Mouse (Mus musculus): ENCODE measurements at regions not wholly inside any gene's neighbourhood (a gene's known extent, or its start where the extent isn't known, plus 50 kb on each side); places are given as distances from the start of the nearest gene placed in this dataset.

GRCm38 (mm10) chr5:46201639-46202456, 344.4 kb upstream of the Lcorl start:
- ATAC-seq = peak; percentile 76
- no peak overlapping the region for H3K9ac ChIP-seq (ENCODE audit: low read depth, low read length)
- no peaks in the 10 kb centered on the region for H3K4me1 ChIP-seq (ENCODE audit: control insufficient read depth, insufficient read depth, low read depth, low read length)
- H3K36me3 ChIP-seq (ENCODE audit: control insufficient read depth, insufficient read depth, low read length) = no peaks in the 10 kb centered on the region
- 29% methylated on average over 6 of the region's 6 CpGs for WGBS
- H3K4me2 ChIP-seq (ENCODE audit: low read length) = no peak overlapping the region
- no peak overlapping the region for H3K4me3 ChIP-seq (ENCODE audit: low read length)
- no peaks in the 10 kb centered on the region for H3K9me3 ChIP-seq (ENCODE audit: control insufficient read depth, low read length)
- no peaks in the 10 kb centered on the region for H3K27me3 ChIP-seq (replicated peaks; ENCODE audit: control insufficient read depth, insufficient read depth, low read length)
- H3K27ac ChIP-seq (ENCODE audit: low read depth, low read length) = no peak overlapping the region

GRCm38 (mm10) chr5:46186908-46187307, 329.5 kb upstream of the Lcorl start:
- H3K36me3 ChIP-seq (ENCODE audit: control insufficient read depth, insufficient read depth, low read length) = no peaks in the 10 kb centered on the region
- no peaks in the 10 kb centered on the region for H3K4me1 ChIP-seq (ENCODE audit: control insufficient read depth, insufficient read depth, low read depth, low read length)
- WGBS = 68% methylated on average over 2 of the region's 2 CpGs
- H3K9ac ChIP-seq (ENCODE audit: low read depth, low read length) = no peak overlapping the region
- H3K9me3 ChIP-seq (ENCODE audit: control insufficient read depth, low read length) = no peaks in the 10 kb centered on the region
- no peak for ATAC-seq
- no peak overlapping the region for H3K4me3 ChIP-seq (ENCODE audit: low read length)
- H3K27me3 ChIP-seq (replicated peaks; ENCODE audit: control insufficient read depth, insufficient read depth, low read length) = no peaks in the 10 kb centered on the region
- no peak overlapping the region for H3K27ac ChIP-seq (ENCODE audit: low read depth, low read length)
- H3K4me2 ChIP-seq (ENCODE audit: low read length) = no peak overlapping the region

- H3K27ac ChIP-seq (ENCODE audit: low read depth, low read length) = no peak overlapping the region
- 66% methylated on average over 2 of the region's 2 CpGs for WGBS
- H3K36me3 ChIP-seq (ENCODE audit: control insufficient read depth, insufficient read depth, low read length) = no peaks in the 10 kb centered on the region
- H3K9ac ChIP-seq (ENCODE audit: low read depth, low read length) = no peak overlapping the region
- no peaks in the 10 kb centered on the region for H3K27me3 ChIP-seq (replicated peaks; ENCODE audit: control insufficient read depth, insufficient read depth, low read length)
- no peak overlapping the region for H3K4me2 ChIP-seq (ENCODE audit: low read length)
- ATAC-seq = peak; percentile 34; the same call in 1 of the 2 replicates
- H3K9me3 ChIP-seq (ENCODE audit: control insufficient read depth, low read length) = no peaks in the 10 kb centered on the region
- no peaks in the 10 kb centered on the region for H3K4me1 ChIP-seq (ENCODE audit: control insufficient read depth, insufficient read depth, low read depth, low read length)
- H3K4me3 ChIP-seq (ENCODE audit: low read length) = no peak overlapping the region
Measured at GRCm38 (mm10) chr5:46182157-46182556, 324.7 kb upstream of the Lcorl start.

GRCm38 (mm10) chr5:46172315-46172714, 314.9 kb upstream of the Lcorl start:
- Histone ChIP-seq H3K4me3 (ENCODE audit: low read length) (no peak overlapping the region), H3K27me3 (replicated peaks; ENCODE audit: control insufficient read depth, insufficient read depth, low read length) (no peaks in the 10 kb centered on the region), H3K9ac (ENCODE audit: low read depth, low read length) (no peak overlapping the region), H3K27ac (ENCODE audit: low read depth, low read length) (no peak overlapping the region), H3K36me3 (ENCODE audit: control insufficient read depth, insufficient read depth, low read length) (no peaks in the 10 kb centered on the region), H3K9me3 (ENCODE audit: control insufficient read depth, low read length) (no peaks in the 10 kb centered on the region), H3K4me2 (ENCODE audit: low read length) (no peak overlapping the region), H3K4me1 (ENCODE audit: control insufficient read depth, insufficient read depth, low read depth, low read length) (no peaks in the 10 kb centered on the region)
- WGBS = 29% methylated on average over 3 of the region's 3 CpGs
- ATAC-seq = no peak

- Histone ChIP-seq H3K4me1 (ENCODE audit: control insufficient read depth, insufficient read depth, low read depth, low read length) (no peaks in the 10 kb centered on the region), H3K36me3 (ENCODE audit: control insufficient read depth, insufficient read depth, low read length) (no peaks in the 10 kb centered on the region), H3K27me3 (replicated peaks; ENCODE audit: control insufficient read depth, insufficient read depth, low read length) (no peaks in the 10 kb centered on the region), H3K4me3 (ENCODE audit: low read length) (no peak overlapping the region), H3K4me2 (ENCODE audit: low read length) (no peak overlapping the region), H3K9me3 (ENCODE audit: control insufficient read depth, low read length) (no peaks in the 10 kb centered on the region), H3K27ac (ENCODE audit: low read depth, low read length) (no peak overlapping the region), H3K9ac (ENCODE audit: low read depth, low read length) (no peak overlapping the region)
- WGBS = 69% methylated on average over 4 of the region's 4 CpGs
- no peak for ATAC-seq
Measured at GRCm38 (mm10) chr5:46160774-46161173, 303.4 kb upstream of the Lcorl start.

GRCm38 (mm10) chr5:46151973-46152372, 294.6 kb upstream of the Lcorl start:
- 0 out of 2 replicates have a peak, but pooled peaks have one; percentile 28 for ATAC-seq

GRCm38 (mm10) chr5:46150825-46151224, 293.4 kb upstream of the Lcorl start:
- no peak overlapping the region for H3K4me2 ChIP-seq (ENCODE audit: low read length)
- 16% methylated on average over 6 of the region's 6 CpGs for WGBS
- H3K36me3 ChIP-seq (ENCODE audit: control insufficient read depth, insufficient read depth, low read length) = no peaks in the 10 kb centered on the region
- H3K9me3 ChIP-seq (ENCODE audit: control insufficient read depth, low read length) = no peaks in the 10 kb centered on the region
- H3K27me3 ChIP-seq (replicated peaks; ENCODE audit: control insufficient read depth, insufficient read depth, low read length) = no peaks in the 10 kb centered on the region
- no peak overlapping the region for H3K9ac ChIP-seq (ENCODE audit: low read depth, low read length)
- H3K27ac ChIP-seq (ENCODE audit: low read depth, low read length) = no peak overlapping the region
- H3K4me1 ChIP-seq (ENCODE audit: control insufficient read depth, insufficient read depth, low read depth, low read length) = peaks cover 4% of the 10 kb centered on the region
- ATAC-seq = peak; percentile 68; the same call in 1 of the 2 replicates
- no peak overlapping the region for H3K4me3 ChIP-seq (ENCODE audit: low read length)

More at GRCm38 (mm10) chr5:46151973-46152372, 294.6 kb upstream of the Lcorl start:
- Histone ChIP-seq H3K27me3 (replicated peaks; ENCODE audit: control insufficient read depth, insufficient read depth, low read length) (no peaks in the 10 kb centered on the region), H3K9me3 (ENCODE audit: control insufficient read depth, low read length) (no peaks in the 10 kb centered on the region), H3K4me2 (ENCODE audit: low read length) (no peak overlapping the region), H3K27ac (ENCODE audit: low read depth, low read length) (no peak overlapping the region), H3K4me3 (ENCODE audit: low read length) (no peak overlapping the region), H3K36me3 (ENCODE audit: control insufficient read depth, insufficient read depth, low read length) (no peaks in the 10 kb centered on the region), H3K9ac (ENCODE audit: low read depth, low read length) (no peak overlapping the region), H3K4me1 (ENCODE audit: control insufficient read depth, insufficient read depth, low read depth, low read length) (peaks cover 4% of the 10 kb centered on the region)
- WGBS = 52% methylated on average over 3 of the region's 3 CpGs

- no peak overlapping the region for H3K27ac ChIP-seq (ENCODE audit: low read depth, low read length)
- peak; percentile 58 for ATAC-seq
Measured at GRCm38 (mm10) chr5:46149851-46150615, 292.6 kb upstream of the Lcorl start.

GRCm38 (mm10) chr5:46139024-46139423, 281.6 kb upstream of the Lcorl start:
- Histone ChIP-seq H3K9ac (ENCODE audit: low read depth, low read length) (no peak overlapping the region), H3K4me2 (ENCODE audit: low read length) (no peak overlapping the region), H3K4me1 (ENCODE audit: control insufficient read depth, insufficient read depth, low read depth, low read length) (peaks cover 3% of the 10 kb centered on the region), H3K27me3 (replicated peaks; ENCODE audit: control insufficient read depth, insufficient read depth, low read length) (no peaks in the 10 kb centered on the region), H3K27ac (ENCODE audit: low read depth, low read length) (no peak overlapping the region), H3K4me3 (ENCODE audit: low read length) (no peak overlapping the region), H3K36me3 (ENCODE audit: control insufficient read depth, insufficient read depth, low read length) (no peaks in the 10 kb centered on the region), H3K9me3 (ENCODE audit: control insufficient read depth, low read length) (no peaks in the 10 kb centered on the region)
- ATAC-seq = no peak
- WGBS = 75% methylated on average over 2 of the region's 2 CpGs

More at GRCm38 (mm10) chr5:46149851-46150615, 292.6 kb upstream of the Lcorl start:
- 40% methylated on average over 6 of the region's 6 CpGs for WGBS
- no peak overlapping the region for H3K4me3 ChIP-seq (ENCODE audit: low read length)
- H3K36me3 ChIP-seq (ENCODE audit: control insufficient read depth, insufficient read depth, low read length) = no peaks in the 10 kb centered on the region
- peaks cover 4% of the 10 kb centered on the region for H3K4me1 ChIP-seq (ENCODE audit: control insufficient read depth, insufficient read depth, low read depth, low read length)
- no peak overlapping the region for H3K9ac ChIP-seq (ENCODE audit: low read depth, low read length)
- H3K27me3 ChIP-seq (replicated peaks; ENCODE audit: control insufficient read depth, insufficient read depth, low read length) = no peaks in the 10 kb centered on the region
- H3K4me2 ChIP-seq (ENCODE audit: low read length) = no peak overlapping the region
- H3K9me3 ChIP-seq (ENCODE audit: control insufficient read depth, low read length) = no peaks in the 10 kb centered on the region
